Mouse (Mus musculus) hindbrain, embryonic 13.5 days (tissue): ENCODE measurements around the gene Tchp. TPM values are rescaled to one million over a fixed set of nuclear protein-coding genes. Genes with fewer than 3 reads are reported as not detected.

ENCODE experiments used
- ATAC-seq: fragments of 200-750 bp; cut with Nextera tagmentation; 2 replicates; pipeline ENCODE4 v1.8.0; 2017; ENCODE audit warnings: moderate TSS enrichment; ENCODE audit not compliant: low FRiP score
- H3K27ac ChIP-seq: fragments of 300-500 bp; sonication (generic); 2 replicates; pipeline ENCODE4 v1.5.1; 2015; ENCODE audit warnings: inconsistent platforms, mild to moderate bottlenecking, moderate library complexity
- H3K27me3 ChIP-seq: fragments of 300-500 bp; sonication (generic); 2 replicates; pipeline ENCODE4 v1.6.1; 2015; ENCODE audit warnings: mild to moderate bottlenecking, inconsistent platforms
- H3K36me3 ChIP-seq: fragments of 300-500 bp; sonication (generic); 2 replicates; pipeline ENCODE4 v1.6.1; 2015; ENCODE audit warnings: mild to moderate bottlenecking, inconsistent platforms
- H3K4me1 ChIP-seq: fragments of 300-500 bp; sonication (generic); replicated peaks from 2 replicates; pipeline ENCODE4 v1.6.1; 2015; ENCODE audit warnings: inconsistent platforms
- H3K4me2 ChIP-seq: fragments of 300-500 bp; sonication (generic); 2 replicates; pipeline ENCODE4 v1.6.1; 2015; ENCODE audit warnings: inconsistent platforms, mild to moderate bottlenecking, moderate library complexity
- H3K4me3 ChIP-seq: fragments of 300-500 bp; sonication (generic); 2 replicates; pipeline ENCODE4 v1.5.1; 2015; ENCODE audit warnings: mild to moderate bottlenecking, inconsistent platforms
- H3K9ac ChIP-seq: fragments of 300-500 bp; sonication (generic); 2 replicates; pipeline ENCODE4 v1.6.1; 2015; ENCODE audit warnings: mild to moderate bottlenecking, inconsistent platforms
- H3K9me3 ChIP-seq: fragments of 300-500 bp; sonication (generic); 2 replicates; pipeline ENCODE4 v1.6.1; 2016; ENCODE audit warnings: inconsistent platforms
- WGBS: fragments of 180-500 bp; shearing (Covaris S2); methylation state at CpG from one replicate; pipeline ENCODE4 v1.1.7; 2015; 5-methylcytosine and 5-hydroxymethylcytosine counted together
- polyA plus RNA-seq: library from polyadenylated mRNA; unstranded; fragments of >200 nt; fragmentation: Nextera tagmentation; extraction: Ambion mirVana; gene quantifications from 2 replicates; pipeline ENCODE4 v1.2.1, GENCODE M21; 2015

Tchp gene
- polyA plus RNA-seq, 1 experiment from 2014 or later = 21.1 TPM

DNA sequence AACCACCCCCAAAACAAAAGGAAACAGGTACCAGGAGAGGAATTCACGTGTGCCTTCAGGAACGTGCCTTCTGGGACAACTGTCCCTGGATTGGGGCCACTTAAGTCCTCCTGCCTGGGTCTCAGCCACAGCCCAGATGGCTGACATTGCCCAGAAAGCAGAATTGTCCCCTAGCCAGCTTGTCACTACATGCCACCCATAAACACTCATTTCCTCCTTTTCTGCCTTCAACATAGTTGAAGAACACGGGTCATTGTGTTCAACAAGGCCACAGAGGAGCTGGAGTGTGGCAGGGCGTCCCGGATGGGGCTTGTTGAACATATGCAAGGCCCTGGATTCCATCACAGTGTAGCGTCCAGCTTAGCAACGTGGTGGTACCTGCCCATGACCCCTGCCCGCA is 25.8 kb upstream of the Tchp start:
- H3K36me3 ChIP-seq = peaks cover 15% of the 10 kb centered on the region
- WGBS = 83% methylated on average over 8 of the region's 8 CpGs
- no peak overlapping the region for H3K4me2 ChIP-seq
- H3K27ac ChIP-seq = no peak overlapping the region
- H3K27me3 ChIP-seq = no peaks in the 10 kb centered on the region
- peaks cover 24% of the 10 kb centered on the region for H3K4me1 ChIP-seq
- no peak overlapping the region for H3K9ac ChIP-seq
- ATAC-seq = no peak
- H3K9me3 ChIP-seq = no peaks in the 10 kb centered on the region
- H3K4me3 ChIP-seq = no peak overlapping the region

DNA sequence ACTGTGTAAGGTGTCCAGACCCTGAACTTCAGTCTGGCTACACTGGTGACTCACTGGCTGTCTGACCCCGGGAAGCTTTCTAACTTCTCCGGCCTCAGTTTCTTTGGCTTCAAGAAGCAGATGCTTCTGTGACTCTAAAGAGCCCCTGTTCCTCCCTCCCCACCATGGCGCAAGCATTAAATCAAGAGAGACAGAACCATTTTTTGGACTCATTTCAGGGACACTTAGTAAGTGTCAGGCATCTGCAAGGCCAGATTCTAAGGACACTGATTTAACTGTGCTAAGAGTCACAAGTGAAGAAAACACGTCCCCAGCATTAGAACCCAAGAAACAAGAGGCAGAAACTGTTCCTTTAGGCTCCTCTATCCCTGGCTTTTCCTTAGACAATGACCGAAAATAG is 21.6 kb upstream of the Tchp start:
- WGBS = 96% methylated on average over 5 of the region's 5 CpGs
- H3K27me3 ChIP-seq = no peaks in the 10 kb centered on the region

DNA sequence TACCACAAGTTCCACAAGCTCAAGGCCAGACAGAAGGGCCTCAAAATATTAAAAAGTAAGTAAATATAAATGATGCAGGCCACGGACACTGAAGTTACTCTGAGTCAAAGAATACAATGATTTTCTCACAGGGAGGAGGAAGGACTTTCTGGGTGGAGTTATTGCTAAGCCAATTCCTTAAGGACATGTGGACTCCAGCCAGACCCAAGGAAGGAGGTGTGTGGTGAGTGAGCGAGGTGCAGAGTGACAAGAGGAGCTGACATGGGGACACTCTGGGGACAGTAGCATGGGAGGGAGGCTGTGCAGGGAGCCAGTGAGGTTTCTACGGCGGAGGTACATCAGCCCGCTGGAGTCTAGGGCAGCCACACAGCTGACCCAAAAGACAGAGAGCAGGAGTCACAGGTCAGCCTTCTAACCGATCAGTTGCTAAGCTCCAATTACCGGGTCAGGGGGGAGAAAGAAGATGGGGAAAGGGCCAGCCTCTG is 20.8 kb upstream of the Tchp start:
- 70% methylated on average over 7 of the region's 7 CpGs for WGBS
- no peak for ATAC-seq
- Histone ChIP-seq H3K9ac (no peak overlapping the region), H3K4me1 (peaks cover 29% of the 10 kb centered on the region), H3K4me2 (no peak overlapping the region), H3K36me3 (no peaks in the 10 kb centered on the region), H3K27me3 (no peaks in the 10 kb centered on the region), H3K4me3 (no peak overlapping the region), H3K27ac (no peak overlapping the region), H3K9me3 (no peaks in the 10 kb centered on the region)

More for the DNA sequence above, 21.6 kb upstream of the Tchp start:
- Histone ChIP-seq H3K4me3 (no peak overlapping the region), H3K9ac (no peak overlapping the region), H3K27ac (no peak overlapping the region), H3K36me3 (no peaks in the 10 kb centered on the region), H3K4me1 (peaks cover 26% of the 10 kb centered on the region), H3K4me2 (no peak overlapping the region), H3K9me3 (no peaks in the 10 kb centered on the region)
- no peak for ATAC-seq

DNA sequence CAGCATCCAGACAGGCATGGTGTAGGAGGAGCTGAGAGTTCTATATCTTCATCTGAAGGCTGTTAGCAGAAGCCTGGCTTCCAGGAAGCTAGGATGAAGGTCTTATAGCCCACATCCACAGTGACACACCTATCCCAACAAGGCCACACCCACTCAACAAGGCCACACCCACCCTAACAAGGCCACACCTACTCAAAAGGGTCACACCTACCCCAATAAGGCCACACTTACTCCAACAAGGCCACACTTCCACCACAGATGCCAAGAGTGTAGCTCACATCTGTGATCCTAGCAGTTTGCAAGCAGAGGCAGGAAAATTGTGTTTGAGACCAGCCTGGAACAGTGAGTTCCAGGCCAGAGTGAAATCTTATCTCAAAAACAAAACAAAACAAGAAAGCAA is 19.7 kb upstream of the Tchp start:
- Histone ChIP-seq H3K4me3 (no peak overlapping the region), H3K4me2 (no peak overlapping the region), H3K27ac (no peak overlapping the region), H3K4me1 (peaks cover 25% of the 10 kb centered on the region), H3K9ac (no peak overlapping the region), H3K36me3 (no peaks in the 10 kb centered on the region), H3K9me3 (no peaks in the 10 kb centered on the region), H3K27me3 (no peaks in the 10 kb centered on the region)
- no peak for ATAC-seq

DNA sequence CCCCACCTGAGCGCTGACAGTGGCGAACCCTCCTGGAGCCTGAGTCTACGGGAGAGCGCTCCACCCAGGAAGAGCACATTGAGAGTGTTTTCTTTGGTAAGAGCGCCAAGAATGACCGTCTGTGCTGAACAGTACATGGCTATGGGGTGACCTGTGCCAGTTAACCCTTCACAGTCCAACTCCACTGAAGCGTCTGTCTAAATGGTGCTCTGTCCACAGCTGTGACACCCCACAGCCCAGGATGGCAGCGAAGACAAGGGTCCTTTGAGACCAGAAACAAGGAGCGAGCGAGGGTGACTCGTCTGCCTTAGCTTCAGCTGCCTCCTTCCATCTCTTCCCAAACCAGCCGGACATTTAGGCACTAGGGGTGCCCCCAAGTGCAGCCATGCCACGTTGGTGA is 18.9 kb upstream of the Tchp start:
- 85% methylated on average over 13 of the region's 13 CpGs for WGBS
- no peak overlapping the region for H3K4me3 ChIP-seq
- no peaks in the 10 kb centered on the region for H3K36me3 ChIP-seq
- H3K4me2 ChIP-seq = no peak overlapping the region
- peaks cover 24% of the 10 kb centered on the region for H3K4me1 ChIP-seq
- no peak for ATAC-seq
- H3K9ac ChIP-seq = no peak overlapping the region
- peaks cover 4% of the 10 kb centered on the region for H3K27me3 ChIP-seq
- no peak overlapping the region for H3K27ac ChIP-seq
- H3K9me3 ChIP-seq = no peaks in the 10 kb centered on the region

DNA sequence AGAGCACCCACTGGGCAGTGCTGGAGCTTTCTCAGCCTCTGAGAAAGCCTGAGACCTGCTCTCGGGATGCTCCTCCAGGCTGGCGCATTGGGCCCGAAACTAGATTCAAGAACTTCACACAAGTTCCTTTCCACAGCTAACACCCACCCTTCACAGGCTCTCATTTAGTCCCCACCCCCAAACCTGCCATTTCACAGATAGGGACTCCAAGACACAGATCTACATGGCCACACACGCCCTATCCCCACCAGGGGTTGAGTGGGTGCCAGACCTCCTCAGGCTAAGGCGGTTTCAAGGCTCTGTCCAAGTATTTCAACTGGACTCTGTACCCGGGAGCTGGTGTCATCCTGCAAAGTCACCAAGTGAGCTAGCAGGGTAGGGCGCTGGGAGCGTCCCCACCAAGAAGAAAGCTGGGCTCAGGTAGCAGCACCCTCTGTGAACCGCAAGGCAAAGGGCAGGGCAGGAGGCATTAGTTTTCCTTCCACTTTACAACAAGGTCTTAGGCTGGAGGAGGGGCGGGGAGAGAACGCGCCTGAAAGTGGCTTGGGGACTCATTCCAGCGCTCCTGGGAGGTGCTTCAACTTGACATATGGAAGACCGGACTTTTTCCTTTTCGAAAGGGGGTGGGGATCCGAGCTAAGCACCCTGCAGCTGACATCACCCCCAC is 17.7 kb upstream of the Tchp start:
- no peak overlapping the region for H3K27ac ChIP-seq
- ATAC-seq = no peak
- 21% methylated on average over 16 of the region's 16 CpGs for WGBS
- H3K9me3 ChIP-seq = no peaks in the 10 kb centered on the region
- H3K4me2 ChIP-seq = peak overlapping the region; percentile 89
- peak overlapping the region; percentile 75 for H3K4me3 ChIP-seq
- H3K27me3 ChIP-seq = peaks cover 10% of the 10 kb centered on the region
- peaks cover 24% of the 10 kb centered on the region for H3K4me1 ChIP-seq
- H3K36me3 ChIP-seq = no peaks in the 10 kb centered on the region
- H3K9ac ChIP-seq = peak overlapping the region; percentile 93

DNA sequence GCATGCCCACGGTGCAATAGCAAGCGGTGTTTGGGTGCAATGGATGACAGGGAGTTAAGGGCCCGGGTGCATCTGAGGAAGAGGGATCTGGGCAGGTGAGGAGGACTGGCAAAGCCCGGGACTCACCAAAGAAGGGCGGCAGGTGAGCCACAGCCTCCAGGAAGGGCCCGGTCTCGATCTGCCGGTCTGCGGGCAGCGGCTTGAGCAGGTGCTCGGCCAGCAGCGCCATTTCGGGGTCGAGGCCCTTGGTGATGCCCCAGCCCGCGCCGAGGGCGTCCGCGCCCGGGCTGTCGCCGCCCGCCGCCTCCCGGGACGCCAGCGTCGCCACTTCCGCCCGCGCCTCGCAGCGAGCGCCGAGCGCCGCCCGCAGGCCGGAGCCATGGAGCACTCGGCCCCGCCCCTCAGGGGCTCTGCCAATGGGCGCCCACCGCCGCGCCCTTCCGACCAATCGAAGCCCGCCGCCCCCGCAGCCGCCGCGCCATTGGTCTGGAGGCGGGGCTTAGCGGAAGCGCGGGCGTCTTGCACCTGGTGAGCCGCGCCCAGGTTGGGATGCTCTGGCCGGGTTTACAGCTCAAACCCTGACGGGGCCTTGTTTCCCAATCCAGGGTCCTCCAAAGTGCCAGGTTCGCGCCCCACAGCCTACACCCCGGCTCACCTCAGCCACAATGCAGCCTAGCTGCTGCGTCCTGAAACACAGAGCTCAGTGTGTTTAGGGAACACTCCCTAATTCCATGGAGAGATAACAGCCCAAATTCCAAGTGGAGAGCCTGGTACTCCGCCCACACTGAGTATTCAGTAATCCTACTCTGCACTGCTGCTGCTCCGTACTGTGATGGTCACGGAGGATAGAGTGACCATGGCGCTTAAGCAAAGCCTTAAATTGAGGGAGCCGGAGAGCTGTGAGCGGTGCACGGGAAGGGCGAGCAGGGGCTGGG is 16.7 kb upstream of the Tchp start, which contains the start of gene Gltp:
Gene Gltp, minus strand, starts transcription at position 352 of the 935 bp plus-strand sequence.
- peak within 1 kb of the TSS; percentile 93 for H3K9ac ChIP-seq
- 4% methylated on average over 62 of the region's 75 CpGs for WGBS
- peak within 1 kb of the TSS; percentile 75 for H3K4me3 ChIP-seq
- peak; percentile 97 for ATAC-seq
- H3K27ac ChIP-seq = 0 out of 2 replicates have a peak within 1 kb of the TSS, but pooled peaks have one; percentile 15
- peaks cover 10% of the 10 kb centered on the region for H3K27me3 ChIP-seq
- H3K4me1 ChIP-seq = peaks cover 24% of the 10 kb centered on the region
- no peaks in the 10 kb centered on the region for H3K9me3 ChIP-seq
- peak within 1 kb of the TSS; percentile 89 for H3K4me2 ChIP-seq
- no peaks in the 10 kb centered on the region for H3K36me3 ChIP-seq

DNA sequence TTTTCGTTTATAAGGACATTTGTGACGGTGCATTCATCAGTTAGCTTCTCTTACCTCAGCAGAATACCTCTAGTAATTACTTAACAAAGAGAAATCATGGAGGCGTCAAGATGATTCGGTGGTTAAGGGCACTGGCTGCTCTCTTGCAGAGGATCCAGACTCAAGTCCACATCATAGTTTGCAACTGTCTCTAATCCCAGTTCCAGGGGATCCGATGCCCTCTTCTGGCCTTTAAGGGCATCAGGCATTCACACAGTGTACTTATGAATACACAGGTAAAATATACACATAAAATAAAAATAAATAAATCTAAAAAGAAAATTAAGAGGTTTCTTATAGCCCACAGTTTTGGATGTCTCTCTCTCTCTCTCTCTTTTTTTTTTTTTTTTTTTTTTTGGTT is 11.8 kb upstream of the Tchp start:
- no peak overlapping the region for H3K4me2 ChIP-seq
- WGBS = 68% methylated on average over 5 of the region's 5 CpGs
- no peaks in the 10 kb centered on the region for H3K9me3 ChIP-seq
- H3K27ac ChIP-seq = no peak overlapping the region
- no peak overlapping the region for H3K9ac ChIP-seq
- peaks cover 10% of the 10 kb centered on the region for H3K27me3 ChIP-seq
- H3K36me3 ChIP-seq = no peaks in the 10 kb centered on the region
- no peak overlapping the region for H3K4me3 ChIP-seq
- H3K4me1 ChIP-seq = peaks cover 4% of the 10 kb centered on the region
- no peak for ATAC-seq

DNA sequence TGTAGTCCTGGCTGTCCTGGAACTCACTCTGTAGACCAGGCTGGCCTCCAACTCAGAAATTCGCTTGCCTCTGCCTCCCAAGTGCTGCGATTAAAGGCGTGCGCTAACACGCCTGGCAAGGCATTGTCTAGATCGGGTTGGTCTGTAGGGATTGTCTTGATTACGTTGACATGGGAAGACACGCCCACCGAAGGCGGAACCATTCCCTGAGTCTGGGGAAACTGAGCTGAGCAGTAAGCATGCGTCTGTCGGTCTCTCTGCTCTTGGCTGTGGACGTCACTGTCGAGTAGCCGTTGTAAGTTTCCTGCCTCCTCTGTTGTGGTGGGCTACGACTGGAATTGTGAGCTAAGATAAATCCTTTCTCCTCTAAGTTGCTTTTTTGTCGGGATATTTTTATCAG is 10.6 kb upstream of the Tchp start:
- ATAC-seq = no peak
- H3K36me3 ChIP-seq = no peaks in the 10 kb centered on the region
- no peak overlapping the region for H3K4me2 ChIP-seq

DNA sequence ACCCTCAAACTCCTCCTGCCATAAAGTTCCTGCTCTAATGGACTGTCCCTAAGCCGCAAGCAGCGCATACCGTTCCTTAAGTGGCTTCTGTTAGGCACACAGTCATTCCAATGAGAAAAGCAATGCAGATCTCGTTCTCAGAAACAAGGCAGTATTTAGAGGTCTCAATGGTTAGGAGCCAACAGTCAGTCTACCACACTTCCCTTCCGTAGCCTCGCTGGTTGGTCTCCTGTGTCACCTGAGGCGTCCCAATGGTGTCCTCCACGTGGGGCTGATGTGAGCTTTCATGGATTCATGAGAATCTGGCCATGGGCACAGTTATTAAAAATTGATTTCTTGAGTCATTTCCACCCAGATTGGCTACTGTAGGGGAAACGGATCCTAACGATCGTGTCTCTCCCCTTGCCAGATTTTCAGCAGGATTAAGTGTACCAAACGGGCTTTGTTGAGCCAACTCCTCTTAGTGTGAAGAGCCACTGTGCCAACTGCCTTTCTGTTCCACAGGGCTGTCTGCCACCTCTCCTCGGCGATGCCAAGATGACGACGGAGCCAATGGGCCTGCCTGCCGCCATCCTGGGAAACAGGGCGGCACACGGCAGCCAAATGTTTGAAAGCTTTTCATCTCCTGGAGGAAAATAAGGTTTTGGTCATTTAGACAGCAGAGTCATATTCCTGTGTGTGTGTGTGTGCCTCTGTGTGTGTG is 9.4 kb upstream of the Tchp start:
- no peak overlapping the region for H3K9ac ChIP-seq
- no peak overlapping the region for H3K4me2 ChIP-seq
- no peak for ATAC-seq
- H3K9me3 ChIP-seq = no peaks in the 10 kb centered on the region
- H3K4me1 ChIP-seq = no peaks in the 10 kb centered on the region; the same call in 1 of the 2 replicates
- WGBS = 86% methylated on average over 19 of the region's 19 CpGs
- H3K36me3 ChIP-seq = no peaks in the 10 kb centered on the region
- no peak overlapping the region for H3K27ac ChIP-seq
- peaks cover 9% of the 10 kb centered on the region for H3K27me3 ChIP-seq
- H3K4me3 ChIP-seq = no peak overlapping the region

More for the DNA sequence above, 10.6 kb upstream of the Tchp start:
- 83% methylated on average over 17 of the region's 17 CpGs for WGBS
- no peak overlapping the region for H3K4me3 ChIP-seq
- no peak overlapping the region for H3K27ac ChIP-seq
- peaks cover 10% of the 10 kb centered on the region for H3K27me3 ChIP-seq
- H3K9ac ChIP-seq = no peak overlapping the region
- H3K4me1 ChIP-seq = no peaks in the 10 kb centered on the region
- H3K9me3 ChIP-seq = no peaks in the 10 kb centered on the region

DNA sequence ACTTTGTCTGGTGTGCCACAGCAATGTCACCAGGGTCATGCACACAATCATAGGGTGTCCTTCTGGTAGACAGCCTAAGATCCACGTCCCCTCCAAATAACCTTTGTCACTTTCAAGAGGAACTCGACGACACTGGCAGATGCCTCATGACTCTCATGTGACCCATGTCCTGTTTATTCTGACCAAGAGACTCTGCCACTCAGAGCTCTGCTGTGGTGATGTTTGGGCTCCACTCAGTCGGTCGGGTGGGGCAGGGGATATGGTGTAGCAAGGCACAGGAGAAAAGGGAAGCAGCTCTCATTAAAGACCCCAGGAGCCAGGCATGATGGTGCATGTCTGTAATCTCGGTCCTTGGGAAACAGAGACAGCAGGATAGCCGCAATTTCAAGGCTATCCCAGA is 8.5 kb upstream of the Tchp start:
- no peak overlapping the region for H3K4me3 ChIP-seq
- H3K4me1 ChIP-seq = no peaks in the 10 kb centered on the region; the same call in 1 of the 2 replicates
- no peaks in the 10 kb centered on the region for H3K9me3 ChIP-seq
- ATAC-seq = no peak
- peaks cover 5% of the 10 kb centered on the region; the same call in 1 of the 2 replicates for H3K27me3 ChIP-seq
- no peaks in the 10 kb centered on the region for H3K36me3 ChIP-seq
- H3K27ac ChIP-seq = no peak overlapping the region
- no peak overlapping the region for H3K4me2 ChIP-seq
- H3K9ac ChIP-seq = no peak overlapping the region
- 77% methylated on average over 7 of the region's 7 CpGs for WGBS
